Mouse (Mus musculus) c-Kit-negative CD71-positive TER-119-positive erythroid progenitor cells, embryonic 14.5 days (primary cell): ENCODE results near the gene Phactr4.

Experiments
- DNase-seq: peaks from one replicate; pipeline ENCODE4 v3.0.0-alpha.2; 2013; ENCODE audit warnings: low read depth, low spot score

Gene Phactr4

DNA sequence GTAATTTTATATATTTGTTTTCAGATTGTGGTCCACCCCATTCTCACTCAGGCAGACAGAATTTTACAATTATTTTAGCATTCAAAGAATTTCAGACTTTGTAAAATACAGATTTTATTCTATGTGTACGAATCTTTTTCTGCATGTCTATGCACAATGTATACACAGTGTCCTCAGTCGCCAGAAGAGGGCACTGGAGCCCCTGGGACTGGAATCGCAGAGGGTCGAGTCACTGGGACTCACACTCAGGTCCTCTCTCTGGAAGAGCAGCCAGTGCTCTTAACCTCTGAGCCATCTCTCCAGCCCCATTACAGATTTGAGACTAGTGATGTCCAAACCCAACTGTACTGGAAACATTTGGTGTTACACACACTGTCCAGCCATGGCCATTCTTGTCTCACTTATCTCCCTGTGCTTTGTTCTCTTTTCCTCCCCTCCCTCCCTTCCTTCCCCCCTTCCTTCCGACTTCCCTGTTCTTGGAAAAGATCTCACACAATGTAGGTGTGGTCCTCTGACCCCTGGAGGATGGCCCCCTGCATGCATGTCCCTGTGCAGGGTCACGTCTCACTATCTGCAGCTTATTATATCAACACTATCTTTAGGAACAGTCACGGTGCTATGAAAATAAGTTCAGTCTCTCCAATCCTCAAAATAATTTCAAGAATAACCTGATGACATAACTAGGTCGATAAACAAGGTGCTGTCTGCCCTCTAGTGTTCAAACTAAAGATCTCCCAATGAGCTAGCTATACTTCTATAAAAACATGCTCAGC lies 10.8 kb downstream of the Phactr4 start:
- no peak for DNase-seq

GRCm38 (mm10) chr4:132409587-132410229 lies 12.6 kb downstream of the Phactr4 start:
- no peak for DNase-seq

DNA sequence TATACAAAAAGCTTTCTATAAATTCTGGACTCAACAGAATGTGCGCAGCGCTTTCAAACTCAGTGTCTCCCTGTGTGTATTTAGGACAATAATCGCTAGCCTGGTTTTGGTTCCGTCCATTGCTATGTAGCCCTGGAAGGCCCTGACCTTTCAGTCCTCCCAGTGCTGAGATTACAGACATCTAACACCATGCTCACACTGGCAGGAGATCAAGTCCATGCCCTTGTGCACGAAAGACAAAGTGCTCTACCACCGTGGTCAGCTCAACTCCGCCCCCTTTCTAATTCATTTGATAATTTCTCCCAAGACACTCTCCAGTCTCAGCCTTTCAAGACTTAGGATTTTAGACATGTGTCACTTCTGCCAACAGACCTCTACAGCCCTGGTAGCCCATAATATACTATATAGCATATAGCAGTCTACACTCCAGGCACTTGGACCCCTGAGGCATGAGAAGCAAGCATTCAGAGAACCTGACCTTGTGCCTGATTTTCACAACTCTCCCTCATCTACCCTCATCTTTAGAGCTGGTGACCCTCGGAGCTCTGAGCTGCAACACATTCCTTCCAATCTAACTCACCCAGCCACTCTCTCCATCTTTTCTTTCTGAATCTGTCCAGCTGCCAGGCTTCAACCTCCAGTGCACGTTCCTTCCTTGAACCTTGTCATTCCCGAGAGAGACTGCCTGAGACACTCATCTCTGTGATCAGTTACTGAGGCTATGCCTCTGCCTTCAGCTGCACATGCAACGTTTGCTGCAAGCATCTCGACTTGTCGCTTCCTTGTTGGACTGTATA lies 15.7 kb downstream of the Phactr4 start:
- no peak for DNase-seq

- no peak for DNase-seq
Measured at GRCm38 (mm10) chr4:132404588-132404987, 17.7 kb downstream of the Phactr4 start.

GRCm38 (mm10) chr4:132403063-132403660 lies 19.1 kb downstream of the Phactr4 start:
- DNase-seq: no peak

GRCm38 (mm10) chr4:132401016-132401415 lies 21.3 kb downstream of the Phactr4 start:
- no peak for DNase-seq

DNA sequence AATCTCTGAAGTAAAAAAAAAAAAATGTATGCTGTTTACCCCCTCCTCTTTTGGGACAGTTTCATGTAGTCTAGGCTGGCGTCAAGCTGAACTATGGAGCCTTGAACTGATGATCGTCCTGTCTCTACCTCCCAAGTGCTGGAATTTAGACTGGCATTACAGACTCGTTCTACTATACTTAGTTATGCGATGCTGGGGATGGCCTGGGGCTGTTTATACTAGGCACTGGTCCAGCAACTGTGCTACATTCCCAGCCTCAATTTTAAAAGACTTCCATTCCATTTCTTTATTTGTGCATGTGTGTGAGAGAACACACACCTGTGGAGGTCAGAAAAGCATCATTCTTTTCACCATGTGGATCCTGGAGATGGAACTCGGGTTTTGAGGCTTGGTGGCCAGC lies 23.4 kb downstream of the Phactr4 start:
- DNase-seq: no peak

DNA sequence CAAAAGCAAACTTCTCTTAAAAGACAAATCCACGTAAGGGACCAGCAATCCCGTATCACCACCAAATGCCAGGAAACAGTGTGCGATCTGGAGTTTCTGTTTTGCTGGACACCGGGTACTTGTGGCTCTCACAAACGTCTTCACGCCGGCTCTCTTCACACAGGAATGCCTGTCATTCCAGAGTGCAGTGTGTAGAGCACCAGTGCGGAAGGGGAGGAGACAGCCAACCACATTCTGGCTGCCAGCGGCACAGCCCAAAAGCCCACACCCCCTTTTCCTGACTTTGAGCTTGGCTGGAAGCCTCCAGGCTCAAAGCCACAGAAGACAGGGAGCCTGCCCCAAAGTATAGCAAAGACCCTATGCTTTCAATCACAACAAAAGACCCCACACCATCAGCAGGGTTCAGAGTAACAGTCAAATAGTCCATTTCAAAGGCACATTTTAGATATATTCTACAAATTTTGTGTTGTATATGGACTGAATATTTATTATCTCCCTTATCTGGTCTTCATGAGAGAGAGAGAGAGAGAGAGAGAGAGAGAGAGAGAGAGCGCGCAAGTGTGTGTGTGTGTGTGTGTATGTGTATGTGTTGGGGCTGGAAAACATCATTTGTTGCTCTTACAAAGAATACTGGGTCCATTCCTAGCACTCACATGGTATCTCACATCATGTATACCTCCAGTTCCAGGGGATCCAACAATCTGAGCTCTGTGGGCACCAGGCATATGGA lies 24.1 kb downstream of the Phactr4 start:
- DNase-seq: peak; percentile 51

DNA sequence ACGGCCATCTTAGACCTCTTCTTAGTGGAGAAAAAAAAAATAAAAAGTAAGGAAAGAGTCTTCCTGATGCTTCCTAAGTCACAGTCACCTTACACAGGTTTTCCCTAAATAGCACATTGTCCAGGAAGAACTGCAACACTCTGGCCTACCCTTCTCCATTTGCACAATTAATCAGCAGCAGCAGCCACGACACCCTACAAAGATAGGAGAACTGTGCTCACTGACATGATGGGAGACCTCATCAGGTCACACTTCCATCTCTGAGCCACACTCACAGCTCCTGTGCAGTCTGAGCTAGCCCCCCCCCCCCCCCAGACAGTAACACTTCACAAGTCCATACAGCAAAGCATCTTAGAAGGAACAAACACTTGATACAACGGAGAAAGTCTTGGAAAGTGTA lies 25.2 kb downstream of the Phactr4 start:
- DNase-seq: no peak

DNA sequence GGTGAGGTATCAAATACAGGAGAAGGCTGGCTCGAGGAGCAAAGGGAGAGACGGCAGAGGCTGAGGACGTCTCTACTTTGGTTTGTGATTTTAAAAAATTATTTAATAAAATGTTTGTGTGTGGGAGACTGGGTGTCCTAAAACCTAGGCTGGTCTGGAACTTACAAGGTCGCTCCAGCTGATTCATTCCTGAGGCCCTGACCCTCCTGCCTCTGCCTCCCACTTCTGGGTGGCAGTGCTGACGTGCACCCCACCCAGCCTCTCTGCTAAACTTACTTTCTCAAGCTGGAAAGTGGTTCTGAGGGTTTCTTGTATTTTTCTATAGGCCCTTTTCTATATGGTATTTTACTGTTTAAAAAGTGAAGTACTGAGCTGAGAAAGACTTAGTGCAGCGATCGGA lies 26.0 kb downstream of the Phactr4 start:
- no peak for DNase-seq

DNA sequence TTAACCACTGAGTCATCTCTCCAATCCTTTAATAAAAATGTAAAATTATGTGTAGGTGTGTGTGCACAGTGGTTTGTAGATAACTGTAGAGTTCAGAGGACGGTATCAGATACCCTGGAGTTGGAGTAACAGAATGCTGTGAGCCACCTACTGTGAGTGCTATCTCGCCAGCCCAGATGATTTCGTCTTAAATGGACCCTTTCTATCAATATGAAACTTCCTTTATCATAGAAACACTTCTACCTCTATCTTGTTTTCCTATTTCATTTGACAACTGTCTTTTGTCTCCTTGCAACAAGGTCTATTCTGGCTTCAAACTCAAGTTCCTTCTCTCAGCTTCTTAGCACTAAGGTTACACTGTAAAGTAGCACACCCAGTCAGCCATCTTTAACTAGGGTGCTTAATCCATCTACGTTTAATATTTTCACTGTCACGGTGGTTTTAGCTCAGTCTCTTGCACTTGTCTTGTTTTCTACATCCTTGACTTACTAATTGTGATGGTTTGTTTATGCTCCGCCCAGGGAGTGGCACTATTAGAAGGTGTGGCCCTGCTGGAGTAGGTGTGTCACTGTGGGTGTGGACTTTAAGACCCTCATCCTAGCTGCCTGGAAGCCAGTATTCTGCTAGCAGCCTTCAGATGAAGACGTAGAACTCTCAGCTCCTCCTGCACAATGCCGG lies 31.1 kb downstream of the Phactr4 start:
- peak; percentile 32 for DNase-seq

DNA sequence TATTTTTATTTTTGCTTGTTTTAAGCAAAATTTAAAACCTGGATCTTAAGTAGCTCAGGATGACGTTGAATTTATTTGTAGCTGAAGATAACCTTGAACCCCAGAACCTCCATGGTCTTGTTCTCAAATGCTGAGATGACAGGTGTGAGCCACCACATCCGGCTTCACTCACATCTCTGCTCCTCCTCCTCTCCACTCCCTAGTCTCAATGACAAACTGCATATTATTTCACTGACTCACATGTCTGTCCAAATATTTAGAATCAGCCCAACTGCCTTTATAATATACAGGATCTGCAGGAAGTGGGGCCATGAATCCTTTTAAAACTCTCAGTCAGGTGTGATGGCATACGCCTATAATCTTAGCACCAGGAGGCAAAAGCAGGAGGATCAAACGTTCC lies 33.0 kb downstream of the Phactr4 start:
- DNase-seq: no peak

DNA sequence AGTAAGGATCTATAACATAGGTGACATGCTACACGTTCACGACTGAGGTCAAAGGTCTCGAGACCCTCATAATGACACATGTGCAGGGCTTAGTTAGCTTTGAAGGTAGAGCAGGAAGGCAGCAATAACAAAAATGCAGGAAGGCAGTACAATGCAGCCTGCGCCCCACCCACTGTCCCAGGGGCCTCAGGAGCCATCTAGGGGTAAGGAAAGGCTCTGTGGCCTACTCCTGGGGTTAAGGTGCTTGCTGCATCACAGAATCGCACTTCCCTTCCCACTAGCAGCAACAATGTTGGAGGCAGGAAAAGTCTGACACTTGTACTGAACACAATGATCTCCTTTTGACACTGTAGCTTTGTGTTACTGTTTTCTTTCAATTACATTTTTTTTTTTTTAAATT lies 34.7 kb downstream of the Phactr4 start:
- no peak for DNase-seq

GRCm38 (mm10) chr4:132386846-132387245 lies 35.4 kb downstream of the Phactr4 start:
- DNase-seq: no peak

DNA sequence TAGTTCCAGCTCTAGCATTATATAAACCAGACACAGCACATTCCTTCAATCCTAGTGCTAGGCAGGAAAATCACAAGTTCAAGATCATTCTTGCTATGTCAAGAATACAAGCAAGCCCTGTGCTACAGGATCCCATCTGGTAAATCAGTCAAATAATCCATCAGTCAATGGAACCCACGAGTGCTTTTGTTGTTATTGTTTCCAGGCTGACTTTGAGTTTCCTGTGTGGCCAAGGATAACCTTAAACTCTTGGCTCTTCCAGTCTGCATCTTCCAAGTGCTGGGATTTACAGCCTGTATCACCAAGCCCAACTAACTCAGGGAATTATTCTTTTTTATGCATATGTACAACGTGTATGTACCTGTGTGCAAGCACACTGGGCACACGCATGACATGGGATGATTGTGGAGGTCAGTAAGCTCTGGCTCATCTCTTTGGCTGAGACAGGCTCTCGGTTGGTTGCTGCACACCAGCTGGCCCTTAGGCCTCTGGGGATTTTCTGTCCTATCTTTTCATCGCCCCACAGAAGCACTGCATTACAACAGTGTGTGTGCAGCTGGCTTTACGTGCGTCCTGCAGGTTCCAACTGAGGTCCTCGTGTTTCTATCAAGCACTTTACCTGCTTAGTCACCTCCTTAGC lies 36.4 kb downstream of the Phactr4 start:
- DNase-seq: no peak

DNA sequence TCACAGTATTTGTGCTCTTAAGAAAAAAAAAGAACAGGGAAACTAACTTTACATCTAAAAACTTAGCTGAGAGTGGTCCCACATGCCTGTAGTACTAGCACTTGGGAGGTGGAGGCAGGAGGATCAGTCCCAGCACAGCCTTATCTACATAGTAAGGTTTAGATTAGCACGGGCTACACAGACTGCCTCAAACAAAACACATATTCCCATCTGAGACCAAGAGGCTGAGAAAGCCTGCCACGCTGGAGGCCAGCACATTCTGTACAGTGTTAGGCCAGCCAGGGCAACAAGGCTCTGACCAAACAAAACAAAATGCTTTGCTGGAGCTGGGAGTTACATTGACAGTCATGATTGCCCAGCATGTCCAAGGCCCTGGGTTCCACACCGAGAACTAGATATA lies 38.8 kb downstream of the Phactr4 start:
- no peak for DNase-seq

DNA sequence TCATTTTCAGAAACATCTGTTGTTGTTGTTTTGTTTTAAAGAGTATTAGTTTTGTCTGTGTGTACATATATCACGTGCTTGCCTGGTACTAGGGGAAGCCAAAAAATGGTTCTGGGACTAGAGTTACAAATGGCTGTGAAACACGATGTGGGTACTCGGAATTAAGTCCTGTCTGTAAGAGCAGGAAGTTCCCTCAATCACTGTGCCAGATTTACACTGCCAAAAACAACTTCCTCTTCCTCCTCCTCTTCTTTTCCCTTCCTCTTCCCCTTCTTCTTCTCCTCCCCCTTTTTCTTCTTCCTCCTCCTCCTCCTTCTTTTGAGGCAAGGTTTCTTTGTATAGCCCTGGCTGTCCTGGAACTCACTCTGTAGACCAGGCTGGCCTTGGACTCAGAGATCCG lies 40.0 kb downstream of the Phactr4 start:
- no peak for DNase-seq

GRCm38 (mm10) chr4:132380965-132381616 lies 41.2 kb downstream of the Phactr4 start:
- DNase-seq: no peak

- DNase-seq: no peak
Measured at GRCm38 (mm10) chr4:132373820-132374219, 48.5 kb downstream of the Phactr4 start.
